Mouse (Mus musculus): ENCODE measurements around the gene Nif3l1.
A peak's percentile ranks its signal among the peaks of the same experiment; 100 is the strongest.

The Nif3l1 gene

DNA sequence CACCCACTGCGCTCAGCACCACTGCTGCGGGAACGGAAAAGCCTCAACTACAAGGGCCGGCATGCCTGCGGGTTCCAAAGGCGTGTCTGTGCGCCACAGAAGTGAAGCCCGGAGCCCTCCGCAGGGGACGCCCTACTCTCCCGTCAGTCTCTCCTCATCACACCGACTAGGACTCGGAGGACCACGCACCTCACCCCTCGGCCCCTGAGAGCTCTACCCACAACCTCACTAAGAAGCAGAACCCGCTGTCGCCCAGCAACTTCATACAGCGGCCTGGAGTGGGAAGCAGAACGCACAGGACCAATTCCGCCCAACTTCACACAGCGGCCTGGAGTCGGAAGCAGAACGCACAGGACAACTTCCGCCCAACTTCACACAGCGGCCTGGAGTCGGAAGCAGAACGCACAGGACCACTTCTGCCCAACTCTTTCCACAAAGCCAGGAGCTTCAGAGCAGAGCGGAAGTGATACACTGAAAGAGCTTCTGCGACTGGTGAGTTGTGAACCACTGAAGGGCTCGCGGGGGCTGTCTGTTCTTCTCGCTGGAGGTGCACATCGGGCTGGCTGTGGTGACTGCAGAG lies at the start of gene Nif3l1, which contains the start of gene Ppil3:
Gene Nif3l1, plus strand, starts transcription at position 9 of the 580 bp plus-strand sequence.
Gene Ppil3, minus strand, starts transcription at position 344 of the 580 bp plus-strand sequence.
- DNase-seq (ENCODE audit: low read depth): peak; percentile 88

DNA sequence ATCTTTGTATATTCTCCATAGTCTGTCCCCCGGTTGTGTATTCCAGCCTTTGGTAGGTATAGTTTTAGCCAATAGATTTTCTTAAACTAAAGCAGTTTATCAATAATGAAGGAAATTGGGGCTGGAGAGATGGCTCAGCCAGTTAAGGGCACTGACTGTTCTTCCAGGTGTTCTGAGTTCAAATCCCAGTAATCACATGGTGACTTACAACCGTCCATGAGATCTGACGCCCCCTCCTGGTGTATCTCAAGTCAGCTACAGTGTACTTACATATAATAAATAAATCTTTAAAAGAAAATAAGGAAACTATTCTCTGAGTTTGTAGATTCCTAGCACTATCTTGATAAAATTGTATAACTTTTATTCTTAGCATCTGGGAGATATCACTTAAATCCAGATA lies 49.6 kb upstream of the Nif3l1 start:
- DNase-seq (ENCODE audit: low read depth): peak; percentile 38

DNA sequence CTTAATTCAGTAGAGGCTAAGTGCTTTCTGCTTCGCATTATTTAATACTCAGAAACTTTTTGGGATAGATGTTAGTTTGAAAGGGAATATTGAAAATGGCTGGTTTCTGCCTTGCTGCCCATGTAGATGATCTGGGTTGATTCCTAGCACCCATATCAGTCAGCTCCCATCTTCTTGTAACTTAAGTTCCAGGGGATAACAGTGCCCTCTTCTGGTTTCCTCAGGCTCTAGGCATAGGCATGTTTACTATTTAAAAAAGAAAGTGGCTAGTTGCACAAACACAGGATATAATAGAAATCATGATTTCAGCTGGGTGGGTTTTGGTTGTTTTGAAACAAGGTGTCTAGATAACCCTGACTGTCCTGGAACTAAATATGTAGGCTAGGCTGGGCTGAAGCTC lies 48.8 kb upstream of the Nif3l1 start:
- DNase-seq (ENCODE audit: low read depth): peak; percentile 36

GRCm38 (mm10) chr1:58397731-58398130 lies 47.2 kb upstream of the Nif3l1 start:
- DNase-seq (ENCODE audit: low read depth): no peak

DNA sequence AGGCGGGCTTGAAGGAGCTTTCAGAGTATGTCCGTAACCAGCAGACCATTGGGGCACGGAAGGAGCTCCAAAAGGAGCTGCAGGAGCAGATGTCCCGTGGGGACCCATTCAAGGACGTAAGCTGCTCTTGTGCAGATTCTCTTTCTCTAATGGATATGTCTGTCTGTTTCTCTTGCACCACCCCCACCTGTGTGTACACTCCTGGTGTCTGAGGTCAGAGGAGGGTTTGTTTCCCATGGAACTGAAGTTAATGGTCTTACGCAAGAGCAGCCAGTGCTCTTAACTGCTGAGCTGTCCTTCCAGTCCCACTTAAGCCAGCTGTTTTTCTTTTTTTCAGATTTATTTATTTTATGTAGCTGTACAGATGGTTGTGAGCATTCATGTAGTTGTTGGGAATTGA lies 43.6 kb upstream of the Nif3l1 start:
- DNase-seq (ENCODE audit: low read depth): peak; percentile 1

DNA sequence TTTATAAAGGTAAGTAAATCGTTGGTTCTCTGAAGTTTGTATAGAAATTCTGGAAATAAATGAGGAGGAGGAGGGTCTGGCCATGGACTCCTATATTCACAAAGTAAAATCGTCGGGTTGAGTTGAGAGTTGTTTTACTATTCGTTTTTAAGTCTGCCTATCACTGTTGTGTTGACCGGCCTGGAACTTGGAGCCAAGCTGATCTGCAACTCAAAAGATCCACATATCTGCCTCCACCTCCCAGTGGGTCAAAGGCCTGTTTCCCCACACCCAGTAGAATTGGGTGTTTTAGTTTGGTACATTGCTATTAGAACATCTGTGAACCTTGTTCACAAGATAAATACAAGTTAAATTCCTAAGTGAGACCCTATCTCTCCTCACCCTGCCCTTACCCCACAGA lies 41.2 kb upstream of the Nif3l1 start:
- no peak for DNase-seq (ENCODE audit: low read depth)

- DNase-seq (ENCODE audit: low read depth): no peak
These were observed 37.6 kb upstream of the Nif3l1 start for GRCm38 (mm10) chr1:58407321-58407720.

DNA sequence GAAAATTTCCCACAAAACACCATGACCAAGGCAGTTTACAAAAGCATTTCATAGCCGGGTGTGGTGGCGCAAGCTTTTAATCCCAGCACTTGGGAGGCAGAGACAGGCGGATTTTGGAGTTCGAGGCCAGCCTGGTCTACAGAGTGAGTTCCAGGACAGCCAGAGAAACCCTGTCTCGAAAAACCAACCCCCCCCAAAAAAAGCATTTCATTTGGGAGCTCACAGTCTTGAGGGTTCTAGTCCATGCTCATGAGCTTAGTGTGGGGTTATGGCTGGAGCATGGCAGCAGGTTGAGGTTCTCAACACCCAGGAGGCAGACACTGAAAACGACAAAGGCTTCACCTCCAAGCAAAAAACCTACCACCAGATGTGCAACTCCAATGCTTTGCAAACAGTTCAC lies 36.8 kb upstream of the Nif3l1 start:
- DNase-seq (ENCODE audit: low read depth): peak; percentile 39

DNA sequence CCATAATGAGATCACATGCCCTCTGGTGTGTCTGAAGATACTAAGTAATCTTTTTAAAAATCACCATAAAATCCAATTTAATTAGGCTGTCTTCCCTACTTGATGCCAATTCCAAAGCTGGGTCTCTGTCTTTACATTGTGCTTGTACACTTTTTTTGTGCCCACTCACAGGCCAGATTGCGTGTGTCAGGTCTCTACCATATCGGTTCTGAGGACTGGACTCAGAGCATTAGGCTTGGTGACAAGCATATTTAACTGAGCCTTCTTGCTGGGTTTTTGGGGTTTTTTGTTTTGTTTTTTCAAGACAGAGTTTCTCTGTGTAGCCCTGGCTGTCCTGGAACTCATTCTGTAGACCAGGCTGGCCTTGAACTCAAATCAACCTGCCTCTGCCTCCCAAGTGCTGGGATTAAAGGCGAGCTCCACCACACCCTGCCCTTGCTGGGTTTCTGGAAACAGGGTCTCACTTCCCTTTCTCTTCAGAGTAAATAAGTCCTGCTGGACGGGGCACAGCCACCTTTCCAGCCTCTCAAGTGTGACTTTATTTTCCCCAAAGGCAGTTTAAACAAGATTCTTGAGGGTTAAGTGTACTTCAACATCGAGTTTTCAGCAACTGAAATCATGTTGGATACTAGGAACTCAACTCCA lies 35.3 kb upstream of the Nif3l1 start:
- peak; percentile 38 for DNase-seq (ENCODE audit: low read depth)

DNA sequence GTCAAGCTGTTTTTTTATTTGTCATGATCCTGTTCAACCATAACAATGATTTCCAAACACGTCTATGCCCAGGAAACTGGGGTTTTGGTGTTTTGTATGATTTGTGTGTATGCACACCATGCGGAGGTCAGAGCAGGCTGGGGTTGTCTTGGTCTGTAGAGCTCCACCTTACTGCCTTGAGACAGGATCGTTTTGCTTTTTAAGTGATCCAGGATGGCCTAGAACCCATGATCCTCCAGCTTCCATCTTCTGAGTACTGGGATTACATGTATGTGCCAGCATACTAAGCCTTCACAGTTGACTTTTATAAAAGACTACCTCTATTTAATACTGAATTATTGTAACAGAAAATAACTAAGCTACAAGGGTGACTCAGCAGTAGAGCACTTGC lies 34.8 kb upstream of the Nif3l1 start:
- DNase-seq (ENCODE audit: low read depth): peak; percentile 39

DNA sequence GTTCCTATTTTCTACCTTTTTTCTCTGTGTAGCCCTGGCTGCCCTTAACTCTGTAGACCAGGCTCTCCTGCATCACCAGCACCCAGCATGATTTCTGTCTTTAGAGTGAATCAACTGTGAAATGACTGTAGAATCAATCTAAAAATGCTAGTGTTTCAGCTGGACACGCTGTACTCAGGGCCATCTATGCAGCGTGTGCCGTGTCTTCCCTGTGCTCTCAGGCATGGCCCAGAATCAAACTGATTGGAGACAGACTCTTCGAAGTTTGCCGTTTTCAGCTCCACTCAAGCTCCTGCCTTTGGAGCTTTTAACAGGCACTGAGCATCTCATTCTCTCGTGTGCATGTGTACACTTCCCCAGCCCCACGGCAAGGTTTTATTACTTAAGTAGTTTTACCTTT lies 34.2 kb upstream of the Nif3l1 start:
- peak; percentile 37 for DNase-seq (ENCODE audit: low read depth)

- DNase-seq (ENCODE audit: low read depth): peak; percentile 63
These were observed 29.5 kb upstream of the Nif3l1 start for GRCm38 (mm10) chr1:58415442-58415841.

DNA sequence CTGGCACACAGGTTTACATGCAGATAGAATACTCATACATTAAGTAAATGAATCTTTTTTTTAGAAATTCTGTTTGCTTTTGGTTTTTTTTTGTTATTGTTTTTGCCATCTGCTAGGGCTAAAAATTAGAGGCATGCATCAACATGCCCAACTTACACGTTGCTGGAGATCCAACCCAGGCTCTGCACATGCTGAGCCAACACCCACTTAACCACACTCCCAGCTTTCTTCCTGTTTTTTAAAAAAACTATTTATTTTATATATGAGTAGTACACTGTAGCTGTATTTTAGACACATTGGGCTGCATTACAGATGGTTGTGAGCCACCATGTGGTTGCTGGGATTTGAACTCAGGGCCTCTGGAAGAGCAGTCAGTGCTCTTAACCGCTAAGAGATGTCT lies 28.9 kb upstream of the Nif3l1 start:
- no peak for DNase-seq (ENCODE audit: low read depth)

GRCm38 (mm10) chr1:58420032-58420431 lies 24.9 kb upstream of the Nif3l1 start:
- DNase-seq (ENCODE audit: low read depth): peak; percentile 36

DNA sequence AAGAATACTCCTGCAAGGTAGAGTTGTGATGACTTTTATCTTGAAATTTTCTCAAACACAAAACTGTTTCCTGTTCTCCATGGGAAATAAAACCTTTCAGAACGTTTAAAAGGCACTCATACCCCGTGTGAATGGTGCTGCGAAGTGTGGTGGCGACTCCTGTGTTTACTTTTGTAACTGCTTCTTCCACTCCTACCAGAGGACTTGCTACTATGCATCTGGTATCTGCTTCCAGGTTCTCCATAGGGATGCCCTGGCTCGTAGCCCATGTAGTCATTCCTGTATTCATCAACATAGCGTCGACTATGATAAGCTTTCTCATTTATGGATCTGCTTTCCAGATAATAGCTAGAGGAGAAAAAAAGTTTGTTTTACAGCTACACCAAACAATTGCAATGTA lies 24.0 kb upstream of the Nif3l1 start:
- peak; percentile 62 for DNase-seq (ENCODE audit: low read depth)

DNA sequence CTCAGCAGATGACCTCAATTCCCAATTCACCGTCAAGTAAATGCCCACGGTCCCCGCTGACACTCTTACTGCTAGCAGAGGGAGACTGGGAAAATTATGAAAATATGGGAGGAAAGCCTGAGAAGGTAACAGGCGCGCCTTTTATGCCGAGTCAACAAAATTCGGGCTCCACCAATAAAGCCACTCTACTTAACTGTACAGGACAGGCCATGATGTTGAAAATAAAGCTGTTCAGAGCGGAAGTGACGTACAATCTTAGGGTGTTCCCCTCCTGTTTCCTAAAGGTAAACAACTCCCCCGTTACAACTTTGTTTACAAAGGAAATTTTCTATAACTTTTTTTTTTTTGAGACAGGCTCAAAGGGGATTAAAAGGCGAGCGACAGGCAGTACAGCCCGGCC lies 22.1 kb upstream of the Nif3l1 start:
- DNase-seq (ENCODE audit: low read depth): peak; percentile 90

- peak; percentile 97 for DNase-seq (ENCODE audit: low read depth)
These were observed 21.3 kb upstream of the Nif3l1 start, which contains the start of gene Clk1 for GRCm38 (mm10) chr1:58423371-58424248. Clk1 (minus strand) TSS chr1:58424066.

- DNase-seq (ENCODE audit: low read depth): peak; percentile 28
These were observed 20.4 kb upstream of the Nif3l1 start for GRCm38 (mm10) chr1:58424551-58424950.

DNA sequence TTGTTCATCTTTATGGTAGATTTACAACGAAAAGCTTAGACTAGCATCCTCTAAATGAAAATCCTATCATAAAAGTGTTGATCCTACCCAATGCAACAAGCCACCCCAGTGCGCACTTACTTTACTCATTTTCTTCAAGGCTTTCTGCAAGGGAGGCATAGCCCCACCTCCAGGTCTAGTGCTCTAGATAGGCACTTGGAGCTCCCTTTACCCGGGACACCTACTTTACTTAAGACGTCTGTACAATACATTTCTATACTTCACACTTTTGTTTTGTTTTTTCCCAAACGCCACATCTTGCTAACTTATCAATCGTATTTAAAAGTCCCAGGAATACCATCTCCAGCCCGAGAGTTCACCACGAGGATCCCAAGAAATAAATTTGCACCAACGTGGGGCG lies 260 bp upstream of the Nif3l1 start:
- no peak for DNase-seq (ENCODE audit: low read depth)

- DNase-seq (ENCODE audit: low read depth): peak; percentile 56
These were observed 910 bp downstream of the Nif3l1 start for GRCm38 (mm10) chr1:58445861-58446260.

- DNase-seq (ENCODE audit: low read depth): no peak
These were observed 2.8 kb downstream of the Nif3l1 start for GRCm38 (mm10) chr1:58447766-58448165.

DNA sequence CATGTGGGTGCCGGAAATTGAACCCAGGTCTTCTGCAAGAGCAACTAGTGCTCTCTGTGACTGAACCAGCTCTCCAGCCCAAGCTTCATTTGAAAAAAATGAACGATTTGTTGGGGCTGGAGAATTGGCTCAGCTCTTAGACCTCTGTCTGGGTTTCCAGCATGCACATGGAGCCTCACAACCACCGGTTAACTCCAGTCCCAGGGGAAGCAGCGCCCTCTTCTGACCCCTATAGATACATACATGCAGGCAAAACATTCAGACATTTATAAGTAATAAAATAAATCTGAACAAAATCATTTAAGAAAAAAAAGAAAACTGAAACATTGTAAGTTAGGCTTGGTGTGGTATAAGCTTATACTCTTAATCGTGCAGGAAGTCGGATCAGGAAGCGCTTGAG lies 3.4 kb downstream of the Nif3l1 start:
- no peak for DNase-seq (ENCODE audit: low read depth)

DNA sequence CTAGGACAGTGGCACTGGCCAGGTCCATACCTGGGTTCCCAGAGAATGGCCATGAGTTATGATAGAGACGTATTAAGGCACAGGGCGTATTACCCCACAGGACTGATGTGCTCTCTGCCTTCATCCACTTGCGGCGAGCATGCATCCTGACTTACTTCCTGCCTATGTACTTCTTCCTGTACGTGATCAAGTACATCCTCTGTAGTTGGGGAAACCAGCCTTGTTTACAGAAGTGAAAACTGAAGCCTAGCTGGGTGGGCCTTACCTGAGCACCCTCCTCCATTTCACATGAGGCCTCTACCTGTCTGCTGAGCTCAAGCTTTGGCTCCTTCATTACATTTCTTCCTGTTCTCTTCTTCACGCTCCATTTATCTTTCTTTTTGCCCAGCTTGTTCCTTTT lies 9.4 kb downstream of the Nif3l1 start:
- DNase-seq (ENCODE audit: low read depth): peak; percentile 80

All from naive thymus-derived CD4-positive, alpha-beta T cell, adult 2 months (primary cell).